Mouse (Mus musculus) kidney, embryonic 16.5 days (tissue): ENCODE results near the gene Olfr212. TPM values are rescaled to one million over a fixed set of nuclear protein-coding genes. Genes with fewer than 3 reads are reported as not detected.
"Not testable (repeated sequence)": the region's sequence is repeated elsewhere in the genome, so short reads cannot be mapped to it uniquely, and the experiment has no call there.

Experiments
- ATAC-seq: fragments of 200-750 bp; cut with Nextera tagmentation; 2 replicates; pipeline ENCODE4 v1.8.0; 2017; ENCODE audit warnings: moderate TSS enrichment; ENCODE audit not compliant: low FRiP score, low TSS enrichment
- H3K27ac ChIP-seq: fragments of 300-500 bp; sonication (generic); 2 replicates; pipeline ENCODE4 v1.5.1; 2014; ENCODE audit warnings: low read length
- H3K27me3 ChIP-seq: fragments of 300-500 bp; sonication (generic); 2 replicates; pipeline ENCODE4 v1.6.1; 2014; ENCODE audit warnings: low read length, control low read depth, mixed read lengths; ENCODE audit not compliant: insufficient read depth
- H3K36me3 ChIP-seq: fragments of 300-500 bp; sonication (generic); 2 replicates; pipeline ENCODE4 v1.6.1; 2014; ENCODE audit warnings: low read length, control low read depth, mixed read lengths; ENCODE audit not compliant: insufficient read depth
- H3K4me1 ChIP-seq: fragments of 300-500 bp; sonication (generic); 2 replicates; pipeline ENCODE4 v1.6.1; 2014; ENCODE audit warnings: low read length, control low read depth, mixed read lengths; ENCODE audit not compliant: insufficient read depth
- H3K4me2 ChIP-seq: fragments of 300-500 bp; sonication (generic); replicated peaks from 2 replicates; pipeline ENCODE4 v1.6.1; 2014; ENCODE audit warnings: low read depth, low read length
- H3K4me3 ChIP-seq: fragments of 300-500 bp; sonication (generic); 2 replicates; pipeline ENCODE4 v1.5.1; 2014; ENCODE audit warnings: mild to moderate bottlenecking, low read length
- H3K9ac ChIP-seq: fragments of 300-500 bp; sonication (generic); replicated peaks from 2 replicates; pipeline ENCODE4 v1.6.1; 2014; ENCODE audit warnings: low read length
- H3K9me3 ChIP-seq: fragments of 300-500 bp; sonication (generic); 2 replicates; pipeline ENCODE4 v1.6.1; 2016; ENCODE audit warnings: low read length, control low read depth
- WGBS: fragments of 180-500 bp; shearing (Covaris S2); extraction: QIAGEN DNeasy Blood & Tissue Kit; methylation state at CpG from one replicate; pipeline ENCODE4 v1.1.7; 2014; 5-methylcytosine and 5-hydroxymethylcytosine counted together
- polyA plus RNA-seq: library from polyadenylated mRNA; unstranded; fragments of >200 nt; fragmentation: Nextera tagmentation; extraction: Ambion mirVana; gene quantifications from 2 replicates; pipeline ENCODE4 v1.2.1, GENCODE M21; 2015

Gene Olfr212
- polyA plus RNA-seq, 1 experiment from 2014 or later = not detected

DNA sequence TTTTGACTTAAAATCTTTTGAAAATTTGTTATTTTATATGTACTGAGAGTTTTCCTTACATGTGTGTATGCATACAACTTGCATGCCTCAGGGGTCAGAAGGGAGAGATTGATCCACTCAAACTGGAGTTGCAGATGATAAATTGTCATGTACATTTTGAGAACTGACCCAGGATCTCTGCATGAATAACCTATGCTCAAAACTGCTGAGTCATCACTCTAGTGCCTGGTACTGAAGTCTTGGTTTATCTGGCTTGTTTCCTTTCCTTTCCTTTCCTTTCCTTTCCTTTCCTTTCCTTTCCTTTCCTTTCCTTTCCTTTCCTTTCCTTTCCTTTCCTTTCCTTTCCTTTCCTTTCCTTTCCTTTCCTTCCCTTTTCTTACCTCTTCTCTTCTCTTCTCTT lies 8.5 kb downstream of the Olfr212 start:
- Histone ChIP-seq H3K36me3 (no peaks in the 10 kb centered on the region), H3K4me3 (no peak overlapping the region), H3K27me3 (no peaks in the 10 kb centered on the region), H3K4me1 (no peaks in the 10 kb centered on the region), H3K4me2 (no peak overlapping the region), H3K27ac (no peak overlapping the region), H3K9me3 (no peaks in the 10 kb centered on the region), H3K9ac (no peak overlapping the region)
- no peak for ATAC-seq

DNA sequence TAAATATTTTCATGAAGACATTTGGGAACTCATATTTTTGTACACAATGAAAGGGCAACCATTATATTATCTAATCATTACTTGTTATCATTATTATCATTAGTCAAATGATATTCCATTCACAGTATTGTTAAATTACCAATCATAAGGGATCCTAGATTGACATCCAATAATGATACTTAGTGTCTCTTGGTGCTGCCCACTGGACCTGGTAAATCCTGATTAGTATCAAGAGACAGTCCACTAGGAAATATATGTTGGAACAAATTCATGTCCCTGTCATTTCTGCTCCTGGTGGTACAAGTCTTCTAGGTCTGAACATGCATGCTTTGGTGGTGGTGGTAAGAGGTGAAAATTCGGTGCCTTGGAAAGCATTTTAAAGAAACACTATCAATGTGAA lies 31.8 kb downstream of the Olfr212 start, which contains the start of gene Olfr213:
Gene Olfr213, plus strand, starts transcription at position 301 of the 400 bp plus-strand sequence.
- Histone ChIP-seq H3K27me3 (no peaks in the 10 kb centered on the region), H3K36me3 (no peaks in the 10 kb centered on the region), H3K4me2 (no peak within 1 kb of the TSS), H3K4me1 (no peaks in the 10 kb centered on the region), H3K27ac (no peak within 1 kb of the TSS), H3K9ac (no peak within 1 kb of the TSS), H3K9me3 (no peaks in the 10 kb centered on the region), H3K4me3 (no peak within 1 kb of the TSS)
- no peak for ATAC-seq
- 87% methylated on average over 1 of the region's 1 CpGs for WGBS

GRCm38 (mm10) chr6:116542500-116542899 lies 36.2 kb downstream of the Olfr212 start:
- no peak for ATAC-seq
- H3K4me2 ChIP-seq = no peak overlapping the region

DNA sequence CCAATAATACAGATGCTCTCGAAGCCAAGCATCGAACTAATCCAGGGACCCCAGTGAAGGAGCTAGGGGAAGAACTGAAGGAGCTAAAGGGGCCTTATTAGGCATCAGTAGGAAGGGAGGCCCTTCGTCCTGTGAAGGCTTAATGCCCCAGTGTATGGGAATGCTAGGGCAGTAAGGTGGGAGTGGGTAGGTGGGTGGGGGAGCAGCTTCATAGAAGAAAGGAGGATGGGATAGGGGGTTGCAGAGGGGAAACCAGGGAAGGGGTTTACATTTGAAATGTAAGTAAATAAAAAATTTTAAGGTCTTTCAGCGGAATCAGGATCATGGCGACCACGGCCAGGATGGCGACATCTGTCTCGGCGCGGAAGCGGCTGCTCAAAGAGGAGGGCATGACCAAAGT lies 44.5 kb downstream of the Olfr212 start, which contains the start of gene Gm5580:
Gene Gm5580, plus strand, starts transcription at position 301 of the 400 bp plus-strand sequence.
- 96% methylated on average over 11 of the region's 11 CpGs for WGBS
- H3K4me1 ChIP-seq, H3K4me2 ChIP-seq, ATAC-seq, H3K27ac ChIP-seq, H3K27me3 ChIP-seq, H3K4me3 ChIP-seq, H3K9me3 ChIP-seq, H3K36me3 ChIP-seq, H3K9ac ChIP-seq: not testable (repeated sequence)

More at GRCm38 (mm10) chr6:116542500-116542899, 36.2 kb downstream of the Olfr212 start:
- Histone ChIP-seq H3K27ac (no peak overlapping the region), H3K4me3 (no peak overlapping the region), H3K36me3 (no peaks in the 10 kb centered on the region), H3K9ac (no peak overlapping the region), H3K9me3 (no peaks in the 10 kb centered on the region), H3K27me3 (no peaks in the 10 kb centered on the region), H3K4me1 (no peaks in the 10 kb centered on the region)
- 82% methylated on average over 2 of the region's 2 CpGs for WGBS

GRCm38 (mm10) chr6:116553935-116554334 lies 47.6 kb downstream of the Olfr212 start, which contains the start of gene Olfr214:
Olfr214 (plus strand) TSS chr6:116554235.
- Histone ChIP-seq H3K36me3 (no peaks in the 10 kb centered on the region), H3K4me2 (no peak within 1 kb of the TSS), H3K4me3 (no peak within 1 kb of the TSS), H3K4me1 (no peaks in the 10 kb centered on the region), H3K9ac (no peak within 1 kb of the TSS), H3K9me3 (no peaks in the 10 kb centered on the region), H3K27ac (no peak within 1 kb of the TSS), H3K27me3 (no peaks in the 10 kb centered on the region)
- ATAC-seq = no peak
- WGBS = 61% methylated on average over 1 of the region's 1 CpGs

DNA sequence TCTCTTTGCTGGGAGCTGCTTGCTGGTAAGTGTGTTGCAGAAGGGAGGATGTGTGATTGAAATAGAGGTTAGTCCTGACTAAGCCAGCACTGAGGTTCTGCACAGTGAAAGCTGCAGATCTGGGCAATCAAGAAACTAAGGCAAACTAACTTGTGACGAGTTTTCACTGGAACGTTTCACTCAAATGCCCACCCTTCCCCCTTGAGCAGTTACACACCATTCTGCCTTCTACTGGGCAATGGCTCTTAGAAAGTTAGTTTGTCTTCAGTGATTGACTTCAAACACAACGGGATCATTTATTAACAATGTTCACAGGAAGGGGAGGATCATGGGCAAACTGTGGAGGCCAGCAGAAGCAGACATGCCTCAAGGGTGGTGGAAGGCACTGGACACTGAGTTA lies 48.6 kb downstream of the Olfr212 start:
- Histone ChIP-seq H3K27me3 (no peaks in the 10 kb centered on the region), H3K9ac (no peak overlapping the region), H3K9me3 (no peaks in the 10 kb centered on the region), H3K4me1 (no peaks in the 10 kb centered on the region), H3K4me3 (no peak overlapping the region), H3K36me3 (no peaks in the 10 kb centered on the region), H3K4me2 (no peak overlapping the region), H3K27ac (0 out of 2 replicates have a peak overlapping the region, but pooled peaks have one; percentile 29)
- 46% methylated on average over 3 of the region's 3 CpGs for WGBS
- peak; percentile 81 for ATAC-seq

Other genes starting within 250 kb of the Olfr212 start
- 5.9 and 7.1 TPM in 2 replicates for gene Zfand4, start 242.3 kb upstream of the Olfr212 start, polyA plus RNA-seq
- gene March8, start 168.5 kb upstream of the Olfr212 start, polyA plus RNA-seq = 40.9 and 42.9 TPM in 2 replicates
- 0.63 and 0.89 TPM in 2 replicates for gene Alox5, start 45.3 kb upstream of the Olfr212 start, polyA plus RNA-seq
- not detected in 2 replicates for gene Olfr211, start 17.4 kb upstream of the Olfr212 start, polyA plus RNA-seq
- not detected in 2 replicates for gene Olfr213, start 31.9 kb downstream of the Olfr212 start, polyA plus RNA-seq
- 0.51 and 1.7 TPM in 2 replicates for gene Gm5580, start 44.6 kb downstream of the Olfr212 start, polyA plus RNA-seq
- gene Olfr214, start 47.7 kb downstream of the Olfr212 start, polyA plus RNA-seq = not detected in 2 replicates
- not detected in 2 replicates for gene Olfr215, start 77.7 kb downstream of the Olfr212 start, polyA plus RNA-seq
- 192 TPM in 2 replicates for gene Zfp422, start 122.5 kb downstream of the Olfr212 start, polyA plus RNA-seq
- 33.1 and 38.5 TPM in 2 replicates for gene Depp1, start 144.1 kb downstream of the Olfr212 start, polyA plus RNA-seq
- gene Rassf4, start 167.4 kb downstream of the Olfr212 start, polyA plus RNA-seq = 6.1 and 6.3 TPM in 2 replicates
- 11.8 and 12.4 TPM in 2 replicates for gene Tmem72, start 210.4 kb downstream of the Olfr212 start, polyA plus RNA-seq